8 mouse cellular contexts compared by ENCODE assay signal in genomic region chr3:14863022-14863711, GRCm38 (mm10). TPM values are rescaled to one million over a fixed set of nuclear protein-coding genes. Genes with fewer than 3 reads are reported as not detected.
A peak's percentile ranks its signal among the peaks of the same experiment; 100 is the strongest.
DNase-seq lines count a peak whose midpoint lies in the region; ATAC-seq and TF ChIP-seq lines count a peak whose summit lies in the region.

Gene Car3 (plus strand): TSS chr3:14863512.

- H3K27ac ChIP-seq in intestine, embryonic 14.5 days (ENCODE audit: low read depth), result no peak within 1 kb of the TSS
- peak within 1 kb of the TSS; percentile 52; the same call in 1 of the 2 replicates for H3K27ac ChIP-seq in midbrain, embryonic 11.5 days (ENCODE audit: low read depth, low read length)

- H3K4me3 ChIP-seq in lung, adult 2 months (replicated peaks; ENCODE audit: extremely low read depth, low read depth, low read length), result no peak within 1 kb of the TSS
- H3K4me3 ChIP-seq in intestine, embryonic 14.5 days (ENCODE audit: low read depth, low read length), result peak within 1 kb of the TSS; percentile 38
- peak within 1 kb of the TSS; percentile 44 for H3K4me3 ChIP-seq in midbrain, embryonic 11.5 days (ENCODE audit: low read depth, low read length)

- H3K36me3 ChIP-seq in intestine, embryonic 14.5 days (ENCODE audit: control insufficient read depth, insufficient read depth, low read length), result no peaks in the 10 kb centered on the region
- no peaks in the 10 kb centered on the region for H3K36me3 ChIP-seq in midbrain, embryonic 11.5 days (ENCODE audit: control insufficient read depth, insufficient read depth, low read length)

- H3K9me3 ChIP-seq in intestine, embryonic 14.5 days (ENCODE audit: control insufficient read depth, low read length), result no peaks in the 10 kb centered on the region
- H3K9me3 ChIP-seq in midbrain, embryonic 11.5 days (ENCODE audit: control insufficient read depth, low read length), result no peaks in the 10 kb centered on the region

- H3K4me2 ChIP-seq in intestine, embryonic 14.5 days (ENCODE audit: low read length), result peak within 1 kb of the TSS; percentile 72
- peak within 1 kb of the TSS; percentile 83 for H3K4me2 ChIP-seq in midbrain, embryonic 11.5 days

- TF ChIP-seq CTCF in lung, adult 2 months (IDR thresholded peaks at IDR 0.05; ENCODE audit: insufficient read depth, low read length), result no peak
- TF ChIP-seq CTCF in brain, embryonic 14.5 days (IDR thresholded peaks at IDR 0.05; ENCODE audit: borderline replicate concordance, extremely low read depth, insufficient read depth, insufficient read length), result no peak

- TF ChIP-seq POLR2A in lung, adult 2 months (IDR thresholded peaks at IDR 0.05; ENCODE audit: borderline replicate concordance, extremely low read depth, low read depth, low read length), result no peak
- TF ChIP-seq POLR2A in brain, embryonic 14.5 days (IDR thresholded peaks at IDR 0.05; ENCODE audit: borderline replicate concordance, extremely low read depth, insufficient read depth, insufficient read length, poor library complexity, severe bottlenecking), result no peak

- WGBS in lung, adult 2 months, result 12% methylated on average over 18 of the region's 18 CpGs
- 5% methylated on average over 18 of the region's 18 CpGs for WGBS in intestine, embryonic 14.5 days
- 1% methylated on average over 18 of the region's 18 CpGs for WGBS in midbrain, embryonic 11.5 days

- ATAC-seq in intestine, embryonic 14.5 days (replicated peaks; ENCODE audit: low FRiP score, low TSS enrichment, low read depth), result peak; percentile 19; the same call in 1 of the 2 replicates
- peak; percentile 94 for ATAC-seq in midbrain, embryonic 11.5 days (ENCODE audit: low FRiP score)
- no peak for ATAC-seq in monocyte, adult 5-6 weeks (replicated peaks; ENCODE audit: insufficient number of reproducible peaks, low FRiP score, low TSS enrichment, poor library complexity, severe bottlenecking)

- no peaks in the 10 kb centered on the region for H3K27me3 ChIP-seq in intestine, embryonic 14.5 days (replicated peaks; ENCODE audit: control insufficient read depth, insufficient read depth, low read length)
- H3K27me3 ChIP-seq in midbrain, embryonic 11.5 days (ENCODE audit: control insufficient read depth, insufficient read depth, low read length), result no peaks in the 10 kb centered on the region

- no peak for DNase-seq in lung, adult 2 months
- DNase-seq in lung, adult 18-20 months, result no peak
- peak; percentile 91 for DNase-seq in brain, embryonic 14.5 days (ENCODE audit: low read depth)
- peak in 1 of 2 experiments; percentile 25 for DNase-seq in gastrocnemius, adult 8-10 months (ENCODE audit: low spot score in 2 of 2)
- DNase-seq in intestine, embryonic 14.5 days (ENCODE audit: low spot score), result peak; percentile 69
- peak; percentile 91 for DNase-seq in midbrain, embryonic 11.5 days (ENCODE audit: low spot score, missing footprints)
- DNase-seq in layer of hippocampus, adult 18-20 months (ENCODE audit: low spot score in 2 of 2), result no peak

- no peaks in the 10 kb centered on the region for H3K4me1 ChIP-seq in lung, adult 2 months (ENCODE audit: control insufficient read depth, insufficient read depth, low read length)
- H3K4me1 ChIP-seq in intestine, embryonic 14.5 days (replicated peaks; ENCODE audit: control insufficient read depth, insufficient read depth, low read length), result 0 out of 2 replicates have a peak, but pooled peaks cover 4% of the 10 kb centered on the region
- H3K4me1 ChIP-seq in midbrain, embryonic 11.5 days (ENCODE audit: control insufficient read depth, insufficient read depth, low read length), result peaks cover 3% of the 10 kb centered on the region; the same call in 1 of the 2 replicates

- H3K9ac ChIP-seq in intestine, embryonic 14.5 days (ENCODE audit: low read length), result peak within 1 kb of the TSS; percentile 40
- peak within 1 kb of the TSS; percentile 74 for H3K9ac ChIP-seq in midbrain, embryonic 11.5 days (ENCODE audit: low read length)

RNA-seq across cellular contexts. Expression of gene Car3, which starts in this region (rescaled TPM):
- polyA plus RNA-seq in lung, adult 2 months (2012; rRNA removed), result 149 and 376 TPM in 2 replicates
- 1.1 and 1.7 TPM in 2 replicates for polyA plus RNA-seq in brain, embryonic 14.5 days (2012; rRNA removed)
- total RNA-seq in gastrocnemius, adult 8-10 months (2022), result 1,000 to 10,000 TPM in 3 of 4 experiments, 100 to 1,000 TPM in 1; 906 to 1,729 (median 1,130) TPM
- polyA plus RNA-seq in intestine, embryonic 14.5 days (2014; fragmentation: Nextera tagmentation; extraction: Ambion mirVana), result 5.3 and 7.4 TPM in 2 replicates
- polyA plus RNA-seq in midbrain, embryonic 11.5 days (2014; fragmentation: Nextera tagmentation; extraction: Ambion mirVana), result 3.5 and 3.9 TPM in 2 replicates
- not detected in 3 replicates for total RNA-seq in monocyte, adult 5-6 weeks (2017)
- under 1 TPM; 0.62 to 0.71 TPM for total RNA-seq in layer of hippocampus, adult 18-20 months (2021)

Comparison
In these comparisons a context has a peak if more than half of its experiments do, and no peak if none do; other contexts are left out.
1. RNA of gene Car3 (total RNA-seq): 906 to 1,729 TPM in gastrocnemius, adult 8-10 months; 0.62 to 0.71 TPM in layer of hippocampus, adult 18-20 months and not detected in monocyte, adult 5-6 weeks; every median in the first group is over 100 times any median in the second.
2. RNA of gene Car3 (polyA plus RNA-seq): 149 to 376 TPM in lung, adult 2 months; 5.3 to 7.4 TPM in intestine, embryonic 14.5 days, 3.5 to 3.9 TPM in midbrain, embryonic 11.5 days and 1.1 to 1.7 TPM in brain, embryonic 14.5 days; every median in the first group is over 10 times any median in the second.
3. DNase-seq: peak in brain, embryonic 14.5 days (single experiment), intestine, embryonic 14.5 days (single experiment) and midbrain, embryonic 11.5 days (single experiment); none in lung, adult 2 months (single experiment), lung, adult 18-20 months (0 of 2) and layer of hippocampus, adult 18-20 months (0 of 2).